Mouse (Mus musculus): ENCODE measurements around the gene Dnhd1.

The Dnhd1 gene

GRCm38 (mm10) chr7:105650639-105651435 lies at the start of gene Dnhd1:
Gene Dnhd1 (plus strand): TSS chr7:105650827.
- DNase-seq (ENCODE audit: low read depth, low spot score): peak; percentile 92

GRCm38 (mm10) chr7:105602860-105603623 lies 47.6 kb upstream of the Dnhd1 start:
- DNase-seq (ENCODE audit: low read depth, low spot score): peak; percentile 77

DNA sequence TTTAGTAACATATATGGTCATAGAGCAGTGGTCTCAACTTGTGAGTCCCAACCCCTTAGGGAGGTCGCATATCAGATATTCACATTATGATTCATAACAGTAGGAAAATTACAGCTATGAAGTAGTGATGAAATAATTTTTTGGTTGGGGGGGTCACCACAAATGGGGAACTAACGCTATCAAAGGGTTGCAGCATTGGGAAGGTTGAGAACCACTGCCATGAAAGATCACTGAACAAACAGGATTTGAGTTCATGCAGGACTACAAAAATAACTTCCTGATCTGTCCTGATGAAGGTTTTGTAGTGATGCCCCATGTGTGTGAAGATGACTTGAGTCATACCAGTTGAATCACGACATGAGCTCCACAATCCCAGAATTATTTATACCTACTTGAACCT lies 42.2 kb upstream of the Dnhd1 start:
- no peak for DNase-seq (ENCODE audit: low read depth, low spot score)

GRCm38 (mm10) chr7:105611767-105612166 lies 38.9 kb upstream of the Dnhd1 start:
- no peak for DNase-seq (ENCODE audit: low read depth, low spot score)

GRCm38 (mm10) chr7:105614400-105614799 lies 36.2 kb upstream of the Dnhd1 start:
- DNase-seq (ENCODE audit: low read depth, low spot score): no peak

DNA sequence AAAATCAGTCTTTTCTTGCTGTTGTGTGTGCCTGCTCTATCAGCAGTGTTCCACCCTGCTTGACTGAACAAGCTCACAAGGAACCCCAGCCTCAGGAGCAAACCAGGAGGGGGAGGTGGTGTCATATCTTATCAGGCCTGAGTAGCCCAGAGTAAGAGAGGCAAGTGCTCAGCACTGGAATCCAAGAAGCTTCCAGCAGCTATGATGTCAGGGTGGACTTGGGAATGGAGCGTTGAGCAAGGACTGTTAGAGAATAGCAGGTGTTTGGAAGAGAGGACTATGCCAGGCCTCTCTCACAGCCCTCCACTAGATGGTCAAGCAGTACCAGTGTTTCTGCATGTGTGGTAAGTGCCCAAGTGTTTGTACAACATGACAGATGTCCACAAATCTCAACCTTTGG lies 34.9 kb upstream of the Dnhd1 start:
- DNase-seq (ENCODE audit: low read depth, low spot score): no peak

- DNase-seq (ENCODE audit: low read depth, low spot score): no peak
These were observed 34.1 kb upstream of the Dnhd1 start for GRCm38 (mm10) chr7:105616561-105616960.

DNA sequence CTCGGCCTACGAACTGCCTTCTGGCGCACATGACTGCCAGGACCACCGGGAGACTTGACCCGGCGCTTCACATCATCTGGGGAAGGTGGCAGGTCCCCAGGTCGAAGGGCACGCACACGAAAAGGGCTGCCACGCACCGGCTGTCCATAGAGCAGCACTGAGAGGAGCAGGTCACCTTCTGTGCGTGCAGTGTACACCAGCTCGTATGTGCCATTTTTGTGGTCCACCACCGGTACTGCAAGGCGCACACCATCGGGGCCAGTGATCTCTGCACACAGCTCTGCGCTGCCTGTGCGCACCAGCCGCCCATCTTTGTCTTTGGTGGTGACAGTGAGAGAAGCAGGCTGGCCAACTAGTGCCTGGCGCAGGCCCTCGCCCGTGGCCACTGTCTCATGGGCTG lies 32.8 kb upstream of the Dnhd1 start:
- DNase-seq (ENCODE audit: low read depth, low spot score): peak; percentile 26

DNA sequence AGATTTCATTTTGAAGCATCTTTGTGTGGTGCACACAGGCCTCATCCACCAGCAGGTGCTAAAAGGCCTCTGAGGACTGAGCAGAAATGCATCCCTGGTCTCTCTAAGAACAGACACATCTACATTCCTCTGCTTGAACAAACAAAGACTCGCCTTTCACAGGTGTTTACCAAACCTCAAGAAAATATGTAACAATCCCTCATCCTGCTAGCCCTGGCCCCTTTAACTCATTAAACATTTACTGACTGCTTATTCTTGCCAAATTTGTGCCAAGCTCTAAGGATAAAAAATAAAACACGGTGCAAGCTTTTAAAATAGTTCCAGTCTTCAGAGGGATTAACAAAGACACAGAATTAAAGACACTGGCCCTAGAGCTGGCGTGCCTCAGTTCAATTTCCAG lies 30.9 kb upstream of the Dnhd1 start:
- no peak for DNase-seq (ENCODE audit: low read depth, low spot score)

GRCm38 (mm10) chr7:105621053-105621452 lies 29.6 kb upstream of the Dnhd1 start:
- DNase-seq (ENCODE audit: low read depth, low spot score): no peak

- peak; percentile 61 for DNase-seq (ENCODE audit: low read depth, low spot score)
These were observed 28.9 kb upstream of the Dnhd1 start for GRCm38 (mm10) chr7:105621646-105622292.

- no peak for DNase-seq (ENCODE audit: low read depth, low spot score)
These were observed 25.2 kb upstream of the Dnhd1 start for GRCm38 (mm10) chr7:105625397-105625796.

GRCm38 (mm10) chr7:105628633-105629032 lies 22.0 kb upstream of the Dnhd1 start:
- no peak for DNase-seq (ENCODE audit: low read depth, low spot score)

DNA sequence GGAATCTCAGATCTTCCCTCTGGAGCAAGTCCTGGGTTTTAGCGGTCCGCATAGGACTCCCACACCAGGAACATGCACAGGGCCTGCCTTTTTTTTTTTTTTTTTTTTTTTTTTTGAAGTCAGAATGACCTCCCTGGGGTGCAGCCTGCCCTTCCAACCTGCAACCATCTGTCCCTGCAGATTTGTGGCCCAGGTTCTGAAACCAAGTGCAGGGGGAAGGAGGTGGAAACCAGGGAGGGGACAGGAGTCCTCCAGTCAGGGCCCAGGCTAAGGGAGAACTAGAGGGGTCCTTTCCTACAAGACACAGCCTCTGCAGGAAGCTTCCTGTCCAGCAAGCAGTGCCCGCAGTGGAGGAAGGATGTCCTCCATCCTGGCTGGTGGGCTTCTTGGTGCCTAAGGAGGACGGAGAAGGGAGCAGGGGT lies 18.1 kb upstream of the Dnhd1 start:
- no peak for DNase-seq (ENCODE audit: low read depth, low spot score)

DNA sequence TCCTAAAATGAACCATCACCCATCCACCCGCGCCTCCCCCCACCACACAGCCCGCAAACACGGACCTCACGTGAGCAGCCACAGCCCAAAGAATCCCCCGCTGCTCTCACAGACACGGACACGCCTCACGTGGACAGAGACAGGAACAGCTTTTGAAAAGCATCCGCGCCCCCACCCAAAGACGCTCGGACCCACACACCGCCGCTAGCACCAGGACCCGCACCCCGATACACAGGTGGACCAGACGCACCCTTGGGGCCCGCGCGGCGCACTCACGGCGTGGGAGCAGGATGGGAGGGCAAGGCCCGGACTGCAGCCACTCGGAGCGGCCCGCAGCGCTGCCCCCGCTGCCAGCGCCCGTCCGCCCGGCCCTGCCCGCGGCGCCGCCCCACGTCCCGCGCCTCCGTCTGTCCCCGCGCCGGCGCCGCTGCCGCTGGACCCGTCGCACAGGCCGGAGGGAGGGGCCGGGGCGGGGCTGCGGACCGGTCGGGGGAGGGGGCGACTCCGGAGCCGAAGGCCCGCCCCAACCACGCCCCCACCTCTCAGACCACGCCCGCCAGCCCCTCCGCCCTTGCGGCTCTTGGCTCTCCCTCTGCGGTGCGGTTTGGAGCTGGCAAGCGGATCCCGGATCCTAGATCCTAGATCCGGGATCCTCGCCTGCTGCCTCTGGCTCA lies 17.4 kb upstream of the Dnhd1 start, which contains the start of gene Trim3:
Gene Trim3, minus strand, starts transcription at position 445 of the 674 bp plus-strand sequence.
- DNase-seq (ENCODE audit: low read depth, low spot score): peak; percentile 81

GRCm38 (mm10) chr7:105633801-105634135 lies 16.9 kb upstream of the Dnhd1 start:
- no peak for DNase-seq (ENCODE audit: low read depth, low spot score)

DNA sequence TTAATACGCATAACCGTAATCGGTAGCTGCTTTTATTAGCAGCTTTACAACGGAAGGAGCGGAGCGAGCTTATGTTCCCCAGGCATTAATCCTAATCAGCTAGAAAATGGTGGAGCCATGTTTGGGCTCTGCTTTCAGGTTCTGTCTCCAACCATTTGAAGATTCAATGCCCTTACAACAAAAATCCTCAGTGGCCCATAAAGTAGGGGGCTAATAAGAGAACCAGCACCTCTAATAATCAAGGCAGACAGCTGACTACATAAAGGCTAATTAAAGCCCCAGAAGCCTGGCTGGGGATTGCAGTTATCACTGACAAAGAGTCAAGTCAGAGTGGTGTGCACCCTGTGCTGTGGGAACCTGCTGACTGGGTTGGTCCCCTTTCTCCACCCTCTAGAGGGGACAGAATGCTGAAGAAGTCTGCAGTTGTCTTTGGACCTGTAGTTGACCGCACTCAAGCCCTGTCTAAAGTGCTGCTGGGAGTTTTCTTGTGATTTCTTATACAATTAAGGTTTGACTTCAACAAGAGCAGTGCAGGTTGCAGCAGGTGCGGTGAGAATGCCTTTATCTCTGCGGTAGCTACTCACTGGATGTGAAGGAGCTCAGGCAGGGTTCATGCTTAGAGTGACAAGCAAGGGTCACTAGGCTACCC lies 16.2 kb upstream of the Dnhd1 start:
- no peak for DNase-seq (ENCODE audit: low read depth, low spot score)

GRCm38 (mm10) chr7:105635726-105636125 lies 14.9 kb upstream of the Dnhd1 start:
- DNase-seq (ENCODE audit: low read depth, low spot score): peak; percentile 37

- no peak for DNase-seq (ENCODE audit: low read depth, low spot score)
These were observed 11.9 kb upstream of the Dnhd1 start for GRCm38 (mm10) chr7:105638776-105639175.

- DNase-seq (ENCODE audit: low read depth, low spot score): no peak
These were observed 11.3 kb upstream of the Dnhd1 start for GRCm38 (mm10) chr7:105639304-105639703.

GRCm38 (mm10) chr7:105639756-105640155 lies 10.9 kb upstream of the Dnhd1 start, which contains the start of gene Timm10b:
Gene Timm10b (plus strand): TSS chr7:105640056.
- no peak for DNase-seq (ENCODE audit: low read depth, low spot score)
